Mouse (Mus musculus): Measurements from ENCODE around the gene Shkbp1.

Shkbp1 gene

DNA sequence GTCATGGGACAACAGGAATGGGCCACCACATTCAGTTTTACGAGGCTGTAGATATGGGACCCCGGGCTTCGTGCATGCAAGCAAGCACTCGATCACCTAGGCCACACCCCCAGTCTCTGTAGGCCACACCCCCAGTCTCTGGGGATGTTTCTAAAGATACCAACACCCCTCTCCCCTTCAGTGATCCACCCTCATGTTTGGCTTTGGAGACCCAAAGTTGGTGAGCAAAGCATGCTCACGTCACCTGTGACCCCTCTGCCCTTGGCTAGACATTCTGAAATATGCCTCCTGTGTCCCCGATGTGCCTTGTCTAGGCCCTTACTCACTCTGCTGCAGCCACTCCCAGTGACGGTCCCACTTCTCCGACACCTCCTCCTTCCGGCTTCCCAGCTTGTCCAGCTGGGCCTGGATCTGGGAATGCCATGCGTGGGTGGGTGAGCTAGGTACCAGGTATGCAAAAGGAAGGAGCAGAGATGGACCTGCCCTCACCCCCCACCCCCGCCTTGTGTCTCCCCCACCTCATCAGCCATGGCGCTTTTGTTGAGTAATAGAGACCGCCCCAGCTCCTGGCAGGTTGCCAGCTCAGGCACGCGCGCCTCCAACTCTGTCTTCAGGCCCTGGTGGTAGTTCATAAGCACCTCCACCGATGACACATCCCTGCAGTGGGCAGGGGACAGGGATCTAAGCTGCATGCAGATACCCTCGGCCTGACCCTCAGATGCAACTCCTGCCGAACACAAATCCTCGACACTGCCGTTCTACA lies 10.4 kb upstream of the Shkbp1 start:
- in situ Hi-C loops (cut with MboI; ENCODE audit: low sequenced_read_pairs) = no loop called here

DNA sequence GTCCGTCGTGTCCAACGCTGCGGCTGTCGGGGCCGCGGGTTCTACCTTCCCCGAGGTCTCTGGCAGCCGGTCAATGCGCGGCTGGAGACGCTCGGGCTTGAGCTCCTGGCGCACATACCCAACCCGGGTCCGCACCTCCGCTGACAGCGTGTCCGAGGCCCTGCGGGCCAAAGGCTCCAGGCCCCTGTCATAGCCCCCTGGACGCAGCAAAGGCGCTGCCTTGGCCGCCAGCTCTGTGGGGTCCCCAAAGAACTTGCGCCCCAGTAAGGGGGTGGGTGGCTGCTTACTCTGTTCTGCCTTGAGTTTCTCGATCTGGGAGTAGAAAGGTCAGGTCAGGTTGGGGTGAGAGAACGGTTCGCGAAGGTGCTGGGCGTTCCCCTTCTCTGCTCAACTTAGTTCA lies 8.6 kb upstream of the Shkbp1 start:
- in situ Hi-C loops (cut with MboI; ENCODE audit: low sequenced_read_pairs) = no loop called here

DNA sequence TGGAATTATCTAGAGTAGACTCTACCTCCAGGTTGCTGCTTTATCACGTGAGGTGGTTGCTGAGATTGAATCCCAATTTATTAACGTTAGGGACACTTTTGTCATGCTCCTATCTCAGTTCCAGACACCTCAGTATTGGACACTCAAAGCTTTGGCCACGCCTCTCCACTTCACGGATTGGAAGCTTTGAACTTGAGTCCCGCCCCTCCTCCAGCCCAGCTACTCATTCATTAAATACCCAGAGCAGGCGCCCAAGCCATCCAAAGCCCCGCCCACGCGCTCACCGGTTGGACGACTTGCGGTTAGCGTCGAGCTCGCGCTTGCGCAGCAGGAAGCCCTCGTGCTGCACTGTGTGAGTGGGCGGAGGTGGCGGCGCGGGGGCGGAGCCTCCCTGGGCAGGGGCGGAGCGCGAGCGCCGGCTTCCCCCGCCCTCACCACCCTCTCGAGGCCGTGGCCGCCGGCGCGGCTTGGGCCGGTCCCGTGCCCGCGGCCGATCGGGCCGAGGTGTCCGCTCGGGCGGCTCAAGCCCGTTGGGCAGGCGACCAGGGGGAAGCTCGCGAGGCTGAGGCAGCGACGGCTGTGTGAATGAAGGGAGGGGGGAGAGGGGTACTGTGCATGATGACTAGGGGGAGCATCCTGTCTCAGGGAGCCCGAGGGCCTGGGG lies 5.6 kb upstream of the Shkbp1 start:
- in situ Hi-C loops (cut with MboI; ENCODE audit: low sequenced_read_pairs) = no loop called here

DNA sequence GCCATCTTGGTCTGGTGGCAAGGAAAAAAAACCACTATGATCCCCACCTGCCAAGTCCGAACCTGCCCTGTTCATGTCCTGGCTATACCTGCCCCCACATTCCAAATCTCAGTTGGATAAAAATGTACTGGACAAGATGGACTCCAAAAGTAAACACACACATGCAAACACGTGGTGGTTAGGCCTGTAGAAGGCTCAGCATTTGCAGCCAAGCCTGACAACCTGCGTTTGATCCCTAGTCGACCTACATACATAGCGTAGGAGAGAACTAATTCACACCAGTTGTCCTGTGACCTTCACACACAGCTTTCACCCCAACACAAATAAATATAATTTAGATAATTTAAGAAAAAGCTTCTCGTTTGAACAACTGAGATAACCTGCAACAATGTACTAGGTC lies 4.9 kb upstream of the Shkbp1 start:
- in situ Hi-C loops (cut with MboI; ENCODE audit: low sequenced_read_pairs) = no loop called here

DNA sequence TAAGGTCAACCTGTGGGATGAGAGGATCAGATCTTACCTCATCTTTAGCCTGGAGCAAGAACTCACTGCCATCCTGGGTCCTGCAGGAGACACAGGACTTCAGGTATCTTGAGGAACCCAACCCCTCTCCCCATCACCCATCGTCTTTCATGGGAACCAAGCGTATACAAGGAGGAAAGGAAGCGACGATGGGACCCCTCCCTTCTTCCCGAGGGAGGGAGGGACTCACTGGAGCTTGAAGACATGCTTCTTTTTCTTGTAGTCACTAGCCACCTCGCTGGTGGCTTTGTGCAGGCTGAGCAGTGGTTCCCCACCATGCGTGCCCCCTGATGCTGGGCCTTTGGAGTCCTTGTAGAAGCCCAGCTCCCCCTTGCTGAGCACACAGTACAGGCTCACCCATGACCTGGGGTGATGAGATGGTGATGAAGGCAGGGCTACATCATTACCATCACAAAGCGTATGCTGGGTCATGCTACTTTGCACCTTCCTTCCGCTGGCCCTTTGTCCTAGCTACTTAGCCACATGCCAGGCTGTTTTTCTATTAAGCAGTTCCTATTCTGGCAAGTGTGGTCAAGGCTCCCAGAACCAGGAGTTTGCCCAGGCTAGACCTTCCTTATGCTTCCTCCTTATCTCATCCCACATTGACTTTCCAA lies 4.0 kb upstream of the Shkbp1 start:
- in situ Hi-C loops (cut with MboI; ENCODE audit: low sequenced_read_pairs) = no loop called here

DNA sequence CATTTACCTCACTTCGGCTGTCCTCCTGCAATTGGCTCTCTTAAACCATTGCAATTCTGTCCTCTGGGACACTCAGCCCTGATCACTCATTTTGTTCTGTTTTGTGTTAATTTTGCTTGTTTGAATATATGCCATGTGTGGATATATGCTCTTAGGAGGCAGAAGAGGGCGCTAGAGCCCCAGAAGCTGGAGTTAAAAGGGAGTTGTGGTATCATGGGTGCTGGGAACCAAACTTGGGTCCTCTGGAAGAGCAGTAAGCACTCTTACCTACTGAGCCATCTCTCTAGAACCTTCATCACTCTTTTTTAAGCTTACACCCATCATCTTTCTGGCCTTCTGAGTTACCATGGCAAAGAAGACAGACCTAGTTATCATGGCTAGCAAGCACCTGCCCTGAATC lies 3.3 kb upstream of the Shkbp1 start:
- in situ Hi-C loops (cut with MboI; ENCODE audit: low sequenced_read_pairs) = no loop called here

DNA sequence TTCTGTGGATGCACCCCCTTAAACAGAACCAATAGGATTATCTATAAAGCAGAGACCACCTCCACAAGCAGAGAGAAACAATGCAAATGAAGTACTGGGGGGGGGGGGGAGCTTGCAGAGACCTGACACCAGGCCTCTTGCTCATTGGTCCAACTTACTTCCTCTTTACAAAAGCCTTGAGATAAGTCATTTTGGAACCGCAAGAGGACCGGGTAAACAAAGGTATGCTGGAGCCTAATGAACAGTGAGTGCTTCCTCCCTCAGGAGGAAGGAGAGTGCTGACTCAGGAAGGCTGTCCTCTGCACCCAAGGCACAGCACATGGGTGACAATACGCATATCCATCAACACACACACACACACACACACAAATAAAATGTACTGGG lies 1.8 kb upstream of the Shkbp1 start:
- in situ Hi-C loops (cut with MboI; ENCODE audit: low sequenced_read_pairs) = no loop called here

DNA sequence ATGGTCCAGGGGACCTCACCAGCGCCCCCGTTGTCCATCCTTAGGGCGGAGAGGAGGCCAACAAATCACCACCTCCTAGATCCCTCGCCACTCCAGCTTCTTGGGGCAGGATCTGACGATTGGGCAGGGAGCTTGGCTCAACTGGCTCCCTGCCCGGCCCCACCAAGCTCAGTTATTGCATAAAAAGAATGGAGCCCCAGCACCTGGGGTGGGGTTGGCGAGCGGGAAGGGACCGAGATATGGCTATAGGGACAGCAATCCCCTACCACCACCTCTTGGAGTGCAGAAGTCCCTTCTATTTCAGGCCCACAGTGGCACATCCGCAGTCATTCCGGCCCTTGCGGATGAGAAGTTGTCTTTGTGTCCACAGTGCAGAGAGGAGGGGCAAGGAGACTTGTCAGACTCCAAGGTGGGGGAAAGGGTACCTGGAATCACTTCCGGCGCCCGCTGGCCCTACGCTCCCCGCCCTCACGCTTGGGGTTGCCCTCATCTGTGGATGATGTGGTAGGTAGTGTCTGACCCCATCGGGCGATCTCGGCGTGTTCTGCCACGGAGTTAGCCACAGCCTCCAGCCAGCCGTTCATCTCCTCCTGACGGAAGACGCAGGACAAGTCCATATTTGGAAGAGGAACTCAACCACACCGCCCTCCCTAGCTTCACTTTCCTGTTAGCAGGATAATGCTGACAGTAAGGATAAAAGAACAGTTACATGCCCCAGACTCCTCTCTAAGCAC lies 1.2 kb upstream of the Shkbp1 start, which contains the start of gene Gm20479:
Gm20479 (minus strand) TSS at position 559 of the 734 bp plus-strand sequence.
- in situ Hi-C loops (cut with MboI; ENCODE audit: low sequenced_read_pairs) = no loop called here

DNA sequence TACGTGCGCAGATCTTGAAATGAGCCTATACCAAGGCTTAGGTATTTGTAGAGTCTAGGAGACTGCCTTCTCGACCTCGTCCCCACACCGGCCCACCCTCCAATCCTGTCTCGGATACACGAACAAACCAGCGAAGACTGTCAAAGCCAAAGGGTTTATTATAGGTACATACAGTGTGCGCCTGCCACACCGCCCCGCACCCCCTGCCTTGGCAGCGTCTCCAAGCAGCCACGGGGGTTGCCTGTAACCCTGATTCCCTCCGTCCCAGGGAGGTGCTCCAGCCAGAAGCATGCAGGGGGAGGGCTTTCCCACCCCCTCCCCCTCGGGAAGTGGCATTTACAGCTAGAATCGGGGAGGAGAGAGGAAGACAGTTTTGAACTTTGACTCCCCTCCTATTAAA lies 429 bp upstream of the Shkbp1 start:
- in situ Hi-C loops (cut with MboI; ENCODE audit: low sequenced_read_pairs) = no loop called here

DNA sequence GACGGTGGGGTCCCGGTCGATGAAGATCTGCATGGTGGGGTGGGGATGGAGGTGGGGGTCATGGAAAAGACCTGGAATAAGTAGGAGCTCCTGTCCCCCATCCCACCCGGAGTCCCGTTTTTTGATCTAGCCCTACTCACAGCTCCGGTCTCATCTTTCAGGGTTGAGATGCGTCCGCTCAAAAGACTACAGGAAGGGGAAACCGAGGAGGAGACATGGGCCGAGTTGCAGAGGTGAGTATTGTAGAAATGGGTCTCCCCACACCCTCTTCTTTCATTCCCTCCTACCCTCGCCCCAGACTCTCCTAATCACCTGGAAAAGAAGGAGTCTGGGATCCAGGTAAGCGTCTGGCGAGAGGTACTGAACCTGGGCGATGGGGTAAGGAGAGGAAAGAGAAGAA lies 558 bp downstream of the Shkbp1 start:
- in situ Hi-C loops (cut with MboI; ENCODE audit: low sequenced_read_pairs) = no loop called here

DNA sequence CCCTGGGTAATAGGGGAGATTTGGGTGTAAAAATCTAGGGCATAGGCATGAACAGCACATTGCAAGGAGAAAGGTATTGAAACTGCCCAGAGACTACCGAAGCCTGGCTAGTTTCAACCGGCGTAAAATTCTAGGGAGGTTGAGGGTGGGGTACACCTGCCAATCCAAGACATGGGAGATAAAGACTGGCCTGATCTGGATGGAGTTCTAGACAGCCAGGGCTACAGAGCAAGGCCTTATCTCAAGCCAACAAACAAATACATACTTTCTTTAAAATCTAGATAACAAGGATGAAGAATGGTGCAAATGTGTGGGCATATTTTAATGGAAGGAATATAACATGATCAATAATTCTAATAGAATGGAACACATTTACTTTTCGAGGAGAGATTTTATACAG lies 1.0 kb downstream of the Shkbp1 start:
- in situ Hi-C loops (cut with MboI; ENCODE audit: low sequenced_read_pairs) = no loop called here

DNA sequence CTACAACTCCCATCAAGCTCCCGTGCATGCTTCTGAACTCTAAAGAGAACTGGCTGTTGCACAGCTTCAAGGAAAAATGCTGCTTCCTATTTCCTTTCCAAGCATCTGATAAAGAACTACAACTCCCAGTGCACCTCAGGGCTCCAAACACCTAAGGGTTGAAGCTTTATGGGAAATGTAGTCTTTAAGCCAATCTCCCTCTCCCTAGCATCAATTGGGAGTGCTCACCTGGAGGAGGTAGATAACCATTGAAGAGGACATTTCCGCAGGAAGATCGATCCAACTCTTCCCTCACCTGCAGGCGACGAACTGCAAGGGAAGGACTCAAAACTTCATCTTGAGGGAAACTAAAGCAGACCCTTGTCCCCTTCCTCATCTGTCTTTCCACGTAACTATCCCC lies 1.7 kb downstream of the Shkbp1 start:
- in situ Hi-C loops (cut with MboI; ENCODE audit: low sequenced_read_pairs) = no loop called here

DNA sequence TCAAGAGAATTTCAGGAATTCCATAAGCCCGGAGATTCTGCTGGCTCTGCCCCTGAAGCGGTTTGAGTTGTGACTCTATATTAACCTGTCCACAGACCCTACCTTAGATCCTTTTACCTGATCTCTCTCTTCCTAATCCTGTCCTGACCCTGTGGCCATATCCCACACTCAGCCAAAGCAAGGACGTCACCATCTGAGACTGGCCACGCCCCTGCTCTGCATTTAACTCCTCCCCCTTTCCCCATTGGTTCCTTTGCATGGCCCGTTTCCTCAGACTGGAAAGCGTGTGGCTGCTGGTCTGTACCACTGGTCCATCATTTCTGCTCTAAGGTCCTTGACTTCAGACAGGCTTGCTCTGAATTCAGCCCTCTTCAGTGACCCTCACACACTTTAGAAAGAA lies 10.4 kb downstream of the Shkbp1 start:
- in situ Hi-C loops (cut with MboI; ENCODE audit: low sequenced_read_pairs) = no loop called here

DNA sequence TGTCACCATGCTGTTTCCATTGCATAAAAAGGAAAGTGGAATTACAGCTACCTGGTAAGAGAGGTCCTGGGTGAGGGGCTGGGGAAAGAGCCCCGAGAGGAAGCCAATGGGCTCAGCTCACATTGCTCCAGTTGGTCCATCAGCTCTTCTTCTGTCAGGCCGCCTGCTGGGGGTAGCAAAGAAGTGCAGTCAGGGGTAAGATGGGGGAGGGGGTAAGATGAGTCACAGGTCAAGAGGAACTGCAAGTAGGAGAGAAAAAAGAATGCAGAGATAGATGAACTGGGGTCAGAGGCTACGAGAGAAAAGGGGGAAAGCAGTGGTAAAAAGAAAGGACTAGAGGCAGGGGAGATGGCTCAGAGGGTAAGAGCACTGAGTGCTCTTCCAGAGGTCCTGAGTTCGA lies 13.2 kb downstream of the Shkbp1 start:
- in situ Hi-C loops (cut with MboI; ENCODE audit: low sequenced_read_pairs) = no loop called here

DNA sequence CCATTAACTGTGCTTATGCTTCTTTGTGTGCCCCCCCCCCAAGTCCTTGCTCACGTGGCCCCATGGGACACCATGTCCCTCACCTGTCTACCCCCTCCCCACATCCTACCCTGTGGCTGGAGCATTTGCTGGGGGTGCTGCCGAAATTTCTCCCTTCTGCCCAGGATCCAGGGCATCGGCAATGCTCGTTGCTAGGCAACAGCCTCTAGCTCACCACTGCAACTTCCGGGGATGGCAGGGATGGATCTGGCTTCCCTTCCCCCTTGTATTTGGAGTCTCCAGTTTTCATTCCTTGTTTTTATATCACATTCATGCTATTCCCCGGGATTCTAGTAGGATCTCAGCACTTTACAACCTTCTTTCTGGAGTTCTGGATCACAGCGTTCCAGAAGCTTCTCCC lies 16.3 kb downstream of the Shkbp1 start:
- in situ Hi-C loops (cut with MboI; ENCODE audit: low sequenced_read_pairs) = no loop called here

DNA sequence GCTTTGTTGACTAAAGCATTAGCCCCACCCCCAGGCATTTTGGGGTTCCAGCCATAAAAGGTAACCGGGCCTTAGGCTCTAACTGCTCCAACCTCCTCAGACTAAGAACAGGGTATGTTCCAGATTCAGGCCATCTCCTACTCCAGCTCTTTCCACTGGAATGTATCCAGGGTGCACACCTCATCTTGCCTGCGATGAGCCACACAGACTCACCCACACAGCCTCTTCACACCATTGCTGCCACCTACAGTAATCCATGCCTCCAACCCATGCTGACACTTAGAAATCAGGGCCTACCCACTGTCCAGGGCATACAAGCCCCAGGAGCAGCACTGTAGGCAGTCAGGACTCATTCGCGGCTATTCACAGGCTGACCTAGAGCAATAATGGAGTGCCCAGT lies 16.7 kb downstream of the Shkbp1 start:
- in situ Hi-C loops (cut with MboI; ENCODE audit: low sequenced_read_pairs) = no loop called here

DNA sequence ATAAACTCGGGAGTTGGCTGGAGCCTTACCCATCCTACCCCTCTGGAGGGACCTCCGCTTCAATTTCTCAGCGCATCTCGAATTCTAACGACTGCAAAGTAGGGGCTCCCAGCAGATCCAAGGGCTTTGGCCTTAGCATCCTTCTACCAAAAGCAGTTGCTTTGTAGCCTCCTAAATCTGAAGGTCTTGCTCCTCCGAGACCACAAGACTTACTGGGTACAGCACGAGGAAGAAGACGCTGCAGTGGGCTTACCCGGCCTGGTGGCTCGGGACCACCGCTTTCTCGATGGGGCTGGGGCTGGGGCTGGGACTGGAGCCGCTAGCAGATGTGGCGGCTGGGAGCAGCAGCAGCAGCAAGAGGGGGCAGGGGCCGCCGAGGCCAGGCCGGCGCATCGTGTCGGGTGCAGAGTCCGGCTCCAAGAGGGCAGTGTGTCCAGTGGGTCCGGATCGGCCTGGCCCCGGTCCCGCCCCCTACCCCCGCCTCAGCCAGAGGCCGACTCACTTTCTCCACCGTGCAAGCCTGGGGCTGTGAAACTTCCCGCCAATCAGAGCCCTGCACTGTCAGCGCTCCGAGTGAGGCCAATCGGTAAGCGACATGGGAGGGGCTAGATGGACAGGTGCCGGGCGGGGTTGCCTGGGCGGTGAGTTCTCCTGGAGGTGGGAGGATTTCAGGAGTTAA lies 18.5 kb downstream of the Shkbp1 start, which contains the start of gene Ltbp4:
Ltbp4 (minus strand) TSS at position 518 of the 679 bp plus-strand sequence.
- in situ Hi-C loops (cut with MboI; ENCODE audit: low sequenced_read_pairs) = no loop called here

DNA sequence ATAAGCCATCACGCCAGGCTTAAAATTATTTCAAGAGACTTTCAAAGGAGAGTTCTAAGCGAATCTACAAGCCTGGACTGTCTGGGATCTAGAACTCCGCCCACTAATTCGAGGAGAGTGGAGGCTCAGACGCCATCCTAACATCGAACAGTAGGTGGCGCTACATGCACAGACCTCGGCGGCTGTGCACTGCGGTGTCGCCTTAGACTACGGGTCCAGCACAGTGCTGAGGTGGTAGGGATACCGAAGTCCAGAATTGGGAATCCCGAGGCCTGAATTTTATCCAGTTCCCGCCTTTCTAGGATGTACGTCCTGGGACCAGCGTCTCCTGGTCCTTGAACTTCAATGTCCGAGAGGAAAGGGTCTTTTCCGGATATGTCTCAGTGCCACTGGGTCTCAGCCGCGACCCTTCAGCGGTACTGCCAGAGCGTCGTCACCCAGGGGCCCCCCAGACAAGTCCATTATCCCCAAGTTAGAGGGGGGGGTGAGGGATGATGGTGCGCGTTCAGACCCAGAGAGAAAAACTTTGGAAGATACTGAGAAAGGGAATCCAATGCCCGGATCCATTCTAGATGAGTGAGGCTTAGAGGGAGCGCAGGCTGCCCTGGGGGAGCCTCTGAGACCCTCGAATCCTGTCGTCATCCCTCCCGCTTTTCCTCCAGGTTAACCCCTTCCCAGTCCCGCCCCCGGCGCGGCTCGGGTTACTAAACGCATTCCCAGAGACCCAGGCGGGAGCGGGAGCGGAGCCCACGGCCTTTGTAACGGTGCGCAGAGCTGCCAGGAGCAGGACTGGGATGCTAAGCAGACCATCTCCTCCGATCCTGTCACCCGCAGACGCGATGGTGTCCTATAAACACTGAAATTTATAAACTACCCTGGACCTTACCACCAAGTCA lies 19.6 kb downstream of the Shkbp1 start:
- in situ Hi-C loops (cut with MboI; ENCODE audit: low sequenced_read_pairs) = no loop called here

DNA sequence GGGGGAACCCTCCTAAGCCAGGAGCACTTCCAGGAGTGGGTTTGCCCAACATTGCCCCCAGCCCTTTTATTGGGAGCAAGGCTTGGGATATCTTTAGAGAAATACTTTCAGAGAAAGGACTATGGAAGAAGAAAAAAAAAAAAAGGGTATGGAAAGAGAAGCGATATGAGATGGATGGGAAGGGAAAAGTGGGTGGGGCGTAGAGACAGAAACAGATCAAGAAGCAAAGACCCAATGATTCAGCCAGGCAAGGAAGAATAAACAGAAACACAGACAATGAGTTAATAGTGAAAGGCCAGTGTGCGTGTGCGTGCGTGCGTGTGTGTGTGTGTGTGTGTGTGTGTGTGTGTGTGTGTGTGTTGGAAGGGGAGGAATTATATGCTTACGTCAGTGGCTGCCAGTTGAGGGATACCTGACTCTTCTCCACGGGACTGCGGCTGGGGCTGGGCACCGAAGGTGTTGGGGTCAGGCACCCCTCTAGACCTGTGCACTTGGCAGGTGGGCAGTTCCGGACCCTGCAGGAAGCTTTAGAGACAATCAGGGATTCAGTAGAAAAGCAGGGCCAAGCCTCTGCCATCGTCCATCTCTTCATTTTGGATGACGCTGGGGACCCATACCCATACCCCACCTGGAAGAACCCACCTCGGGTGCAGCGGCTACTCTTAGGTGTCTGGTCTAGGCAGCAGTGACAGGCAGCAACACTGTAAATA lies 20.7 kb downstream of the Shkbp1 start:
- in situ Hi-C loops (cut with MboI; ENCODE audit: low sequenced_read_pairs) = no loop called here
